Mouse (Mus musculus) T-cell, adult 2 months (primary cell): ENCODE measurements around the gene Olfr338.
"Not testable (repeated sequence)": the region's sequence is repeated elsewhere in the genome, so short reads cannot be mapped to it uniquely, and the experiment has no call there.

Experiments used
- DNase-seq: peaks from one replicate; pipeline ENCODE4 v3.0.0; 2022; ENCODE audit warnings: low spot score

Olfr338 gene

DNA sequence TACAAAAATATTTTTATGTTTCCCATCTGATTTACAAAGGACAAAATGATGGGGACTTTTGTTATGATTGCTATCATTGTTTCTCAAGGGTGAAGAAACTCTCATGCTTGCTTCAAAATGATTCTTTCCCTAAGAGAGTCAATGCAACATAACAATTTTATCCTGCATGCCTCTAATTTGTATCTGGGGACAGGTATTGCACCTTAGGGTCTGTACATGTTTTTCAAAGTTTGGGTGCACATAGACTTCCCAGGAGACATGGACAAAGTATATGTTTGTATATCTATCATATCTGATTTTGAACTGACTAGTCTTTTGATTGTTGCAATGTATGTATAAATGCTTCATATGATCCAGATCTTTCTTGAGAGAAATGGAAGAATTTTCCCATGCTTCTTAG is at the start of gene Olfr338:
TSS of gene Olfr338 (plus strand) at position 301 of the 400 bp plus-strand sequence.
- DNase-seq, result no peak

GRCm38 (mm10) chr2:36415174-36415573 is 41.9 kb downstream of the Olfr338 start:
- not testable (repeated sequence) for DNase-seq

DNA sequence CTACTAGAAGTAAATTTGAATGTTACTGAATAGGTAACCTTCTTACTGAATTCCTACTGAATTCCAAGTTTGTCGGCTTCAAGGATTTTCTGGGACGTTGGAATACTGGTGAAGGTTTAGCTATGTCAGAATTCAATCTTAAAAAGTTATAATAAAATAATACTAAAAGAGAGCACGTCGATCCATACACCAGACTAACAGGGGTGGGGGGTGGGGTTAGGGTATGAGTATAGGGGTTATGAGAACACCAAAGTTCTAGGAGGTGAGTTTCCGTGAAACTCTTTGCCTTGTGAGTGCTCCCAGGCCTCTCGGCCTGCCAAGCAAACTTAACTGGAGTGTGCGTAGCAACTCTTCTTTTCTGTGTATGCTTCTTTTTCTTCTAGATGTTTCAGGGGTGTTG is 42.3 kb downstream of the Olfr338 start:
- DNase-seq, result not testable (repeated sequence)

GRCm38 (mm10) chr2:36418647-36419046 is 45.3 kb downstream of the Olfr338 start, which contains the start of gene Olfr339:
Olfr339 (plus strand) TSS chr2:36418947.
- no peak for DNase-seq
